Mouse (Mus musculus): ENCODE data around the gene Man1b1.

Gene Man1b1

GRCm38 (mm10) chr2:25303931-25304656 is 28.0 kb upstream of the Man1b1 start:
- in situ Hi-C loops (cut with MboI; ENCODE audit: low pct_unique_long_range_greater_than_20kb in 1 of 2, low sequenced_read_pairs in 2 of 2, unreplicated experiment in 1 of 2) = no loop called here

DNA sequence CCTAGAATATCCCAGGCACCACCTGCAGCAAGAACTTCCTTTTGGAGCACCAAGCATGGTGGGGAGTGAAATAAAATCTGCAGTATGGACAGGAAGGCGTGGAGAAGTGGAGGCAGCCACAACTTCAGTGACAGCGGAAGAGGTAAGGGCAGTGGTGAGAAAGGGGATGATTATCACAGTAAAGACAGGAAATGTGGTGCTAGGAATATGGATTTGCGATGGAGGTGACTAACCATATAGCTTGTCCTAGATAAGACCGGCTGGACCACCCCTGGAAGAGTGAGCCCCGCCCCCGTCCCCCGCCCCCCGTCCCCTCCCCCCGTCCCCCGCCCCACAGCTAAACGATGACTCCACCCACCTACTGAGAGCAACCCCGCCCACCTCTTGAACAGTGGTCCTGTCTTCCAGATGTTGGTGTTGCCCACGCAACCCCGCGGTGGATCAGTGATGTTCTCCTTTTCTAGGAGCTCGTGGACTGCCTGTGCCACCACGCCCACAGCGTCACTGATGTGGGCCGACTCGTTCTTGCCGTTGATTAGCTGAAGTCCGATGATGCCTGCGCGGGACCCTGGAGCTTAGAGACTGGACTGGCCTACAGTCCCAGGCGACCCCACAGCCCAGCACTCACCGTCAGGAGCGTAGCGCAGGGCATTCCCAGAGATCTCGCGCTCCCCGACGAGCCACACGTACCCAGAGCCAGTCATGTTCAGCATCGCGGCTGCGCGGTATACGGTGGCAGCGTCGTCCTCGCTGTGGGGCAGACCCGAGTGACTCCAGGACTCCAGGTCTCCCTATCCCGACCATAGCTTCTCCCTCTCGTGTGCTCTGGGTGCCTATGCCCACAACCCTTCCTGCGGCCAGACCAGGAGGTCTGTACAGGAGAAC is 27.2 kb upstream of the Man1b1 start:
- in situ Hi-C loops (cut with MboI; ENCODE audit: low pct_unique_long_range_greater_than_20kb in 1 of 2, low sequenced_read_pairs in 2 of 2, unreplicated experiment in 1 of 2) = no loop called here

DNA sequence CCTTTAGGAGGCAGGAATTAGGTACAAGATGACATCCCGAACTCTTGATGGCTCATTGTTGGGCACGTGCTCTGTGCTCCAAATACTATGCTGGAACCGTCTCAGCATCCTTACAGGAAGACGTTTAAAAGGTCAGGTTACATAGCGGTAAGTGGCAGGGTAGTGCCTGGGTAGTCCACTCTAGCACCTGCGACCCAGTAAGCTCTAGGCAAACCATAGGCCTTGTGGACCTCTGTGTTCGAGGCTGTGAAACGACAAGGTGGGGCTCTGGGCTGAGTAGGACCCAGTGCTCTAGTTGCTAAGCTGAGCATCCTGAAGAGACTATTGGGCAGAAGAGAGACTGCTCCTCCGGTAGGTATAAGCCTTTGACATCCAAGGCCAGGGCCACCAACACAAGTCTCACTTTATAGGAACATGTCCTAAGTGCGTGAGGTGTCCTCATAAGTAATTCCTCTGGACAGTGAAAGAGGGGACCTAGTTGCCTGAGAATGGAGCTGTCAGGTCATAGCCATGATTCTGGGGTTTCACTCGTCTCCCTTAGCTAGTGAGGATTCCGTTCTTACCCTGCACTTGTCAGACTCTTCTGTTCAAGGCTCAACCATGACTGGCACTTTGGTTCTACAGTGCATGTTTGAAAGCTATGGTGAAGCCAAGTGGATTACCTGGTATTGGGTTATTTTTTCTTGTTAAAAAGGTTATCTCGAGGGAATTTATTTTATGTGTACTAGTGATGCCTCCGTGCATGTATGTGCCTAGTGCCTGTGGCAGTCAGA is 26.4 kb upstream of the Man1b1 start:
- in situ Hi-C loops (cut with MboI; ENCODE audit: low pct_unique_long_range_greater_than_20kb in 1 of 2, low sequenced_read_pairs in 2 of 2, unreplicated experiment in 1 of 2) = no loop called here

GRCm38 (mm10) chr2:25310180-25310579 is 22.0 kb upstream of the Man1b1 start:
- in situ Hi-C loops (cut with MboI; ENCODE audit: low pct_unique_long_range_greater_than_20kb in 1 of 2, low sequenced_read_pairs in 2 of 2, unreplicated experiment in 1 of 2) = no loop called here

DNA sequence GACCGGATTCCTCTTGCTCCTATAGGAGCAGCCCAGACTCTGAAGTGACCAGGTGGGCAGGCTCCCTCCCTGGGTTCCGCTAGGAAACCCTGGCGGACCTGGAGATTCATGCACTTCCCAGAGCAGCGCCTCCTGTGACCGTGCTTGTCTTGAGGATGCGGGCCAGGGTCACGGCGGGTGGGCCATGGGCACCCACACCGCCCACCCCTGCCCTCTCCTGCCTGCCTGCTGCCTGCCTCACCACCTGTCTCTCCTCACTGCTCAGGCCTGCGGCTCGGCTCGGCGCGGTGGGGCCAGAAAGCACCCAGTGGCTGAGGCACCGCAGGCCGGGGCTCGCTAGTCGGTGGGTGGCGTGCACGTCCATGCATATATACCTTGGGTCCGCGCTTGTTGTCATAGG is 21.2 kb upstream of the Man1b1 start:
- in situ Hi-C loops (cut with MboI; ENCODE audit: low pct_unique_long_range_greater_than_20kb in 1 of 2, low sequenced_read_pairs in 2 of 2, unreplicated experiment in 1 of 2) = no loop called here

DNA sequence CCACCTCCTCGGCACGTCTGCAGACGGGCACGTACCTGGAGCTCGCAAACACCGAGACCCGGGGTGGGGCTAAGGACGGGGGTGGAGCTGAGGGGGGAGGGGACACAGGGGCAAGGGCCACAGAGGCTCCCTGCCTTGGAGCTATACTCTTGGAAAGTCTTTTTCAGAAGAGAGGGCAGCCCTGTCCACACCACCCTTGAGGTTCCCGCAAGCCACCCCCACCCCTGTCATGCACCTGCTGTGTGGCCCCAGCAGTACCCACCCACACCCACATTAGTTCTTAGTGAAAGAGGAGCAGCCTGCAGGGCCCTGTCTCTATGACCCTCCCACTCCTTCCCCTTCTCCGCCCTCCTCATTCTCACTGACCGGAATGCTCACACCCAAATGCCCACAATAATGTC is 20.6 kb upstream of the Man1b1 start:
- in situ Hi-C loops (cut with MboI; ENCODE audit: low pct_unique_long_range_greater_than_20kb in 1 of 2, low sequenced_read_pairs in 2 of 2, unreplicated experiment in 1 of 2) = no loop called here

DNA sequence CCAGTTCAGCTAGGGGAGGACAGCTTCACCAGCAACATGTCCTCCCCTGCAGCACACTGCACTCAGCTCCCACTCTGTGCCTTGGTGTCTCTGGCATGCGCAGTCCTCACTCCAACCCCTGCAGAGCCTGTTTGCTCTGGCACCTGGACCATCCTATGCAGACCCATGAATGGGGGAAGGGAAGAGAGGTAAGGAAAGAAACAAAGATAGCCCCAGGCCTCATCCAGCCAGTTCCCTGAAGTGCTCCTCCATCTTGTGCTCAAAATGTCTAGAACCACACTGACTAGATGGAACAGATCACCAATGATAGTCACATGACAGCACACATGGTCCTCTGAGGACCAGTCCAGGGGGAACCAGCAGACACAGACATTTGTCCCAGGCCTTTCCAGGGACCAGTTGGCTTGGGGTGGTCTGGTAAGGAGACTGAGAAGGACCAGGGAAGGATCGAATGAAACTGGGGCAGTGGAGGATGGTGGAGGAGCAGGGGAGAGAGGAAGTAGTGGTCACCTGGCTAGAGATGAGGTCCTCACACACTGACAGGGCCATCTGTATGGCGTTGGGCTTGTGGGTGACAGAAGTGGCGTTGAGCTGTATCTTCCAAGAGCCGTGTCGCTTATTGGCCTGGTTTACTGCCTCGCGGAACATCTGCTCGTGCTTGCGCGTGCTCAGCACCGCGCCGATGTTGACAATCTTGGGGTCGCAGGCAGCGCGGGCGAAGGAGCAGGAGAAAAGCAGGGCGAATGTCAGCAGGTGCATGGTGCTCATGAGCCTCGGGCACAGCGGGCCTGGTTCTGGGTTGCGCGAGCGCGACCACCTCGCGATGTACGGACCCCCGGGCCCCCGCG is 13.8 kb upstream of the Man1b1 start:
- in situ Hi-C loops (cut with MboI; ENCODE audit: low pct_unique_long_range_greater_than_20kb in 1 of 2, low sequenced_read_pairs in 2 of 2, unreplicated experiment in 1 of 2) = no loop called here

DNA sequence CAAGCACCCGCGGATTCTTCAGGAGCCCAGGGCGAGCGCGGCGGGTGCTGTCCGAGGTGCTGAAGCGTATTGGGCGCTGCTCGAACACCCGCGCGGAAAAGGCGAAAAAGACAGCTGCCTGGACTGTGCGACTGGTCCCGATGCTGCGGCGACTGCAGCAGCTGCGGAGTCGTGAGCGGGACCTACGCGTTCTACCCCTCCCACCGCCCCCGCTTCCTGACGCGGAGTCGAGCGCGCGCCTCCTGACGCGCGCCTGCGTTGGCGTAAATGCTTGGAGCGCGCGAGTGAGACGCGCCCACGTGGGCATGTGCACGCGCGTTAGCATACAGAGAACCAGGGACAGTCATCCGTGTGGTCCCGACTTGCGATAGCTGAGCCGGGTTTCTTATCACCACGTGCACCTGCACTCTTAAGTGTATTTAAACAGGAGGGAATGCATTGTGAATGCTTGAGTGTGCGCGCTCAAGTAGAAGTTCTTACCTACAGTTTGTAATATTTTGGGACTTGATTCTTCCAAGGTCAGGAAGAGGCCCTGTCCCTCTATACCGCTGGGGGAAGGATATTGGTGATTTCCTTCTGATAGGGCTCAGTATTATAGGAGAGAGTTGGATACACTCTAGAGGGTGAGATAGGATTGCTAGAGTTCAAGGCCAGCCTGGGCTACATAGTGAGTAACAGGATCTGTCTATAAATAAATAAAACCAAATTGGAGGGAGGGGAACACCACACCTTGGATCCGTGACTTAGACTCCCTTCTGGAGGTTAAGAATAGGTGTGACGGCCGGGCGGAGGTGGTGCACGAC is 13.0 kb upstream of the Man1b1 start, which contains the start of gene Grin1:
Gene Grin1 (minus strand): TSS at position 217 of the 803 bp plus-strand sequence.
- in situ Hi-C loops (cut with MboI; ENCODE audit: low pct_unique_long_range_greater_than_20kb in 1 of 2, low sequenced_read_pairs in 2 of 2, unreplicated experiment in 1 of 2) = no loop called here

DNA sequence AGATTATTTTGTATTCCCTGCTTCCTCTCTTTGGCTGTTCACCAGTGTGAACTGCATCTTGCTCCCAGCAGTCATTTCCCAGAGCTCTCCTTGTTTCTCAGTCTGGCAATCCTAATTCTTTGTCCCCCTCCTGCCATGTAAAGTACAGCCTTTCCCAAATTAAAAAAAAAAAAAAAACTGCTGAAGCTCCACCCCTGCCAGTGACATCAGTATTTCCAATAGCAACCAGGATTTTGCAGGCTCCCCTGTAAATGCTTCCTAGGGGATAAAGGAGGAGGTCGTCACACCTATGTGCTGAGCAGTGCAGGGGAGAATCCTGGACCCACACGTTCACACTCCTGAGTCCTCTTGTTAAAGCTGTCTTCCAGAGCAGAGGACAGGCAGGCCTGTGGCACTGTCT is 12.1 kb upstream of the Man1b1 start:
- in situ Hi-C loops (cut with MboI; ENCODE audit: low pct_unique_long_range_greater_than_20kb in 1 of 2, low sequenced_read_pairs in 2 of 2, unreplicated experiment in 1 of 2) = no loop called here

DNA sequence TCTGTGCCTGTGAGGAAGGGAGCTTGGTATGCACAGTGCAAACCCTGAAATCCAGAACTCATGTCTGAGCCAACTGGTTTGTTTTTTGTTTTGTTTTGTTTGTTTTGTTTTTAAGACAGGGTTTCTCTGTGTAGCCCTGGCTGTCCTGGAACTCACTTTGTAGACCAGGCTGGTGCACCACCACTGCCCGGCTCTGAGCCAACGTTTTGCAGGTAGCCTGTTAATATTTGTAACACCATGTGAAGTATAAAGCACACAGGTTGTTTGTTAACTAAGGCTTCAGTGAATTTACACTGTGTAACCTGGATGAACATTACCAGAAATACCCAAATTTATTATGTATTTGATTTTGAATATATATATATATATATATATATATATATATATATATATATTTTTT is 6.1 kb upstream of the Man1b1 start:
- in situ Hi-C loops (cut with MboI; ENCODE audit: low pct_unique_long_range_greater_than_20kb in 1 of 2, low sequenced_read_pairs in 2 of 2, unreplicated experiment in 1 of 2) = no loop called here

GRCm38 (mm10) chr2:25328440-25328839 is 3.7 kb upstream of the Man1b1 start:
- in situ Hi-C loops (cut with MboI; ENCODE audit: low pct_unique_long_range_greater_than_20kb in 1 of 2, low sequenced_read_pairs in 2 of 2, unreplicated experiment in 1 of 2) = no loop called here

DNA sequence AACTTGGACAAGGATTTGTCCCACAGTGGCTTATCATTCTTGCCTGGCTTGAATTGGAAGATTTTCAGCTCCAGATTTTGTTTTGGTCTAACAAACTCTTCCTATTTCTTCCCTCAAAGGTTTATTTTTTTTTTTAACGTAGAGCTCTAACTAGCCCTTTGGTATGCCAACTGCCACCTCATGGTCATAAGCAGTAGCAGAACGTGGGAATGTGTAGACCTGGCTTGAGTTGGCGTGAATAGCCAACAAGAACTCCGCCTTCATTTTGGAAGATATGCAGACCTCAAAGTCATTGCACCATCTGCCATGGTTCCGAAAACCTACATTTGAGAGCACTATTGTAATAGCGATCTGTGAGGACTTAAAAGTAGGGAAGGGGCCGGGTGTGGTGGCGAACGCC is 668 bp upstream of the Man1b1 start:
- in situ Hi-C loops (cut with MboI; ENCODE audit: low pct_unique_long_range_greater_than_20kb in 1 of 2, low sequenced_read_pairs in 2 of 2, unreplicated experiment in 1 of 2) = loop anchor here in 1 of 2 experiments (5.0 kb wide), 1 partner anchor 64 kb away; no protein-coding TSS in a partner anchor

GRCm38 (mm10) chr2:25333569-25333968 is 1.4 kb downstream of the Man1b1 start:
- in situ Hi-C loops (cut with MboI; ENCODE audit: low pct_unique_long_range_greater_than_20kb in 1 of 2, low sequenced_read_pairs in 2 of 2, unreplicated experiment in 1 of 2) = loop anchor here in 1 of 2 experiments (5.0 kb wide), 1 partner anchor 66 kb away; no protein-coding TSS in a partner anchor

DNA sequence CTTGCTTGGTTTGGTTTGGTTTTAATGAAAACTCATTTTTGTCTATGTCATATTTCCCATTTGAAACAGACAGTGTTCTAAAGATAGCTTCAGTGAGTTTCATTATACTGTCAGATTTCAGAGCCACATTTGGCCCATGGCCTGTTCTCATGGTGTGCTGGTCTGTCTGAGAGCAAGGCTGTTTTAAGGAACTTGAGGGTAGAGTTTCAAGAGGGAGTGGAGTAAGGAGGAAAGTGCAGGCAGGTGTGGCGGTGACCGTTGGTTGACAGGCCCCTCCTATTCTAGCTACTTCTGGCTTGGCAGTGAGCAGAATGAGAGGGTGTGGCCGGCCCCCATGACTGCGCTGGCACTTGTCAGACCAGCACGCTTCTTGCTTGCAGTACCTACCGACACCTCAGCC is 6.2 kb downstream of the Man1b1 start:
- in situ Hi-C loops (cut with MboI; ENCODE audit: low pct_unique_long_range_greater_than_20kb in 1 of 2, low sequenced_read_pairs in 2 of 2, unreplicated experiment in 1 of 2) = no loop called here

- in situ Hi-C loops (cut with MboI; ENCODE audit: low pct_unique_long_range_greater_than_20kb in 1 of 2, low sequenced_read_pairs in 2 of 2, unreplicated experiment in 1 of 2) = no loop called here
These were observed 16.0 kb downstream of the Man1b1 start for GRCm38 (mm10) chr2:25348162-25348561.

- in situ Hi-C loops (cut with MboI; ENCODE audit: low pct_unique_long_range_greater_than_20kb in 1 of 2, low sequenced_read_pairs in 2 of 2, unreplicated experiment in 1 of 2) = no loop called here
These were observed 17.4 kb downstream of the Man1b1 start for GRCm38 (mm10) chr2:25349499-25349898.

DNA sequence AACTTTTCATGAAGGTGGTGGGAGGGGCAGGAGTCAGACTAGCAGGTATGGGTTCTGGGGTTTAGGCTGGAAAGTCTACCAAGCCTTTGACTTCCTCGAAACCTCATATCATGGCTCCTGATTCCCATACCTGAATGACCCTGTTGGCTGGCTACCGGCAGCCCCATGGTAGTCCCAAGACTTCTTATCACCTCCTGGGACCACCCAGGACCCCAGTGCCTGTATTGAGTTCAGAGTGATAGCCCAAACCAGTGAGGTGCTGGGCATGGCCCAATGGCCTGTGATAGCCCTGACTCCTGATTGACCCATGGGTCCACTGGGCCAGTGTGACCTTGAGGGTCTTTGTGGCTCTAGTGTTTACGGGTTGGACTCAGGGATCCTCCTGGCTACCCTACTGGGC is 18.6 kb downstream of the Man1b1 start:
- in situ Hi-C loops (cut with MboI; ENCODE audit: low pct_unique_long_range_greater_than_20kb in 1 of 2, low sequenced_read_pairs in 2 of 2, unreplicated experiment in 1 of 2) = no loop called here
